Mouse (Mus musculus): Measurements from ENCODE around the gene Ggn.

- TF ChIP-seq POLR2A (IDR thresholded peaks at IDR 0.05; ENCODE audit: borderline replicate concordance, extremely low read depth, low read depth, low read length) (peak; percentile 64; the same call in 1 of the 2 replicates), CTCF (IDR thresholded peaks at IDR 0.05; ENCODE audit: insufficient read depth, low read length) (no peak)
Measured at GRCm38 (mm10) chr7:29155838-29156782, 13.9 kb upstream of the Ggn start, which contains the start of gene Fam98c.
